Mouse (Mus musculus): ENCODE measurements around the gene Eid3.

DNA sequence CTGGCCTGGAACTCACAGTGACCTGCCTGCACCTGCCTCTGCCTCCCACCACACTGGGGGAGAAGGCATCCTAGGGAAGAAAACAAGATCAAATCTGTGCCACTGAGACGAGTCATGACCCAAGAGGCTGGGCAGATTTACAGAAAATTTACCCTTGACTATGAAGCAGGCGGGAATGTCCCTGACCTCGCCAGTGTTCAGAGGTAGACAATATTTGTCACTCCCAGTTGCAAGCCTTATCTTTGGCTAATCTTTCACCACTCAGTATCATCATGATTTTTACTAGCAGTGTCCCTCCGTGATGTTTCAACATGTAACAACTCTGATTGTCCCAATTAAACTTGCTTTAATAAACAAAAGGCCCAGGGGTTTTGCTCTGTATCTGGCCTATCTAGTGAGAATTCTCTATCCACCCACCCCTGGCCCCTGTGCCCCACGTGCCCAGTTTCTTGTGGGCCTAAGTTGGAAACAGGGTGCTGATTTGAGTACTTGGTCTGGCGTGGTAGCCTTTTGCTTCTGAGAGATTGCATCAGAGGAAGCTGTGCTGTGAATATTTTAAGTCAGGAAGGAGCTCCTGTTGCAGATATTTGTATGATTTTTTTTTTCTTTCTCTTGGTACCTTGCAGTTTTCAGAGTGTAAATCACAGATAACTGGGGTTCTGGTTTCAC is 2.1 kb downstream of the Eid3 start:
- TF ChIP-seq EP300 (IDR thresholded peaks at IDR 0.05; ENCODE audit: low read depth) (no peak), CTCF (IDR thresholded peaks at IDR 0.05; ENCODE audit: low read depth) (no peak)

Measured in heart, postnatal 0 days (tissue).